Mouse (Mus musculus) stomach, postnatal 0 days (tissue): ENCODE measurements around the gene H2-Q10.
"Not testable (repeated sequence)": the region's sequence is repeated elsewhere in the genome, so short reads cannot be mapped to it uniquely, and the experiment has no call there.

Source experiments
- CTCF ChIP-seq: IDR thresholded peaks from 2 replicates; pipeline ENCODE4 v1.5.1; 2016; ENCODE audit warnings: antibody characterized with exemption, low read depth, mild to moderate bottlenecking, moderate library complexity
- EP300 ChIP-seq: optimal IDR thresholded peaks from 2 replicates; pipeline ENCODE3; 2016; ENCODE audit warnings: antibody characterized with exemption

DNA sequence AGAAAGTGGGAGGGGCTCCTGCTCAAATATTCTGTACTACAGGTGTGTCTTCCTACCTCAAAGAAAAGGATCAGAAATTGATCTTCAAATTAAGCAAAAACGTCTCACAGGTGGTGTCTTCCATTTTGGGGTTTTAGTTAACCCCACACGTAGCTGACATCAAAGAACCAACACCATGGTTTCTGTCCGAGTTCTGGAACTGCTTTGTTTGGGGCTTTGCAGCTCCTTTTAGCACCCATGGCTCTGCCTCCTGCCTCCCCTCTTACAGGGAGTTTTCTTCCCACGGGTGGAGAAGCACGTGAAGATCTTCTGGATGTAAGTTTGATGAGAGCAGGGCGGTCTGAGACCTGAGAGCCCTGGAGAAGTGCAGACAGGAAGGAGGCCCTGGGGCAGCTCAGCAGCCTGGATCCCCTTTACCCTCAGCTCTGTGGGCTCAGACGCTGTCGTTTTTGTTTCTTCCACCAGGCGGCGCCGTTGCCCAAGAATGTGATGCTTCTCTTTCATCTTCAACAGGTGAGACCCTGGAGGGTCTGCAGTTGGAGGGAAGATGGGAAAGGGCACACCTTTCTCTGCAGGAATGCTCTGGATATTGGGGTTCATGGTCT, 49.6 kb upstream of the H2-Q10 start:
- TF ChIP-seq CTCF, result peak; percentile 77
- TF ChIP-seq EP300, result not testable (repeated sequence)
